Mouse (Mus musculus) left cerebral cortex, adult 18-20 months (tissue): ENCODE results near the gene Rps3a1. TPM values are rescaled to one million over a fixed set of nuclear protein-coding genes. Genes with fewer than 3 reads are reported as not detected.
"Not testable (repeated sequence)": the region's sequence is repeated elsewhere in the genome, so short reads cannot be mapped to it uniquely, and the experiment has no call there.

ENCODE experiments used
- DNase-seq, 2 experiments: peaks; one replicate each; pipeline ENCODE4 v3.0.0; 2021 to 2022; ENCODE audit warnings: low spot score in 2 of 2, mixed read lengths in 1 of 2
- total RNA-seq, 2 experiments: library from RNA; stranded (reverse); gene quantifications; 2 replicates each; pipeline ENCODE4 v1.2.3; 2021

The Rps3a1 gene
- total RNA-seq, 2 experiments from 2014 or later = 416 to 437 TPM

DNA sequence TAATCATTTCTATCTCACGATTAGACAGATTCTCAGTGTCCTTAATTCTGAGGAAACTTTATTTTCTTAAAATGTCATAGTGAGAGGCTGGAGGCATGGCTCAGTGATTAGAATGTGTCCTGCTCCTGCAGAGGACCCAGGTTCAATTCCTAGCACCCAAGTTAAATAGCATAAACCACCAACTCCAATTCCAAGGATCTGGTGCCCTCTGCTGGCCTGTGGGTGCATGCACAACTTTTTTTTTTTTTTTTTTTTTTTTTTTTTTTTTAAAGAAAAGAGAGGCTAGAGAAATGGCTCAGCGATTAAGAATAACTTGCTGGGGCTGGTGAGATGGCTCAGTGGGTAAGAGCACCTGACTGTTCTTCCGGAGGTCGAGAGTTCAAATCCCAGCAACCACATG is 25.6 kb downstream of the Rps3a1 start:
- no peak for DNase-seq

DNA sequence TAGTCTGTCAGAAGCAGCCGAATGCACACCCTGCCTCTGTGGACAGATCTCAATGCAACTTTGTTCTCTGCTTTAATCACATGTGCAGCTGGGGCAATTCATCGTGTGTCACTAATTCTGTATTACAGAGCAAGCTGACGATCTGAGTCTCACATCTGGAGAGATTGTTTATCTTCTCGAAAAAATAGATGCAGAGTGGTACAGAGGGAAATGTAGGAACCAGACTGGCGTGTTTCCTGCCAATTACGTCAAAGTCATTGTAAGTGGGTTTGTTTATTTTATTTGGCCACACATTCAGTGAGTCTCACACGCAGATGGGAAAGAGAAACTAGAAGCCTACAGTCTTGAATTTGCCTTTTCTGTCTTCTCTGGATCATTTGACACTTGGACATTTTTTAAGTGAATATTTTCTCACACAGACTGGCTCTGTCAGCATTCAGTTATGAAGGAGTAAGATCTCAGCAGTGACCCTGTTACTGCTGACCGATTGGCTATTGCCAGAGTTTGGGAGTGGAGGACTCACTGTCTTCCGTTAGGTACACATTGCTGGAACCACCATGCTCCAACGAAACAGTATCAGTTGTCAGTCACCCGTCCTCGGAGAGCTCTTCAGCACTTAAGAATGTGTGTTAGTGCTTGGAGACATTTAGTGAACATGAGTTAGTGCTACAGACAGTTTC is 27.7 kb downstream of the Rps3a1 start:
- no peak for DNase-seq

DNA sequence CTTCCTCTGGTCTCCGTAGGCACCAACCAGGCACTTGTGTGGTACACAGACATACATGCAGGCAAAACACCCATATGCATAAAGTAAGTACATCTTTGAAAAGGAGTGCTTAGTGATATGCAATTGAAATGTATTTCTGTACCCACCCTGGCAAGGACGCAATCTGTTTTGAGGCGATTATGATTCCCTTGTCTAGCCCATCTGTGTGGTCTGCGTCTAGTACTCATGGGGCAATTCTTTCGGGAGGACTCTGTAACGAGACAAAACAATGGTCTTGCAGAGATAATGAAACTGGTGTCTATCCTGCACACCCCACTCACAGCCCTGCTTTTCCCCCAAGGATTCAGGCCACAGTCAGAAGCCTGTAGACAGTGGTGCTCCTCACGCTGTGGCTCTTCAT is 29.7 kb downstream of the Rps3a1 start:
- DNase-seq = no peak

DNA sequence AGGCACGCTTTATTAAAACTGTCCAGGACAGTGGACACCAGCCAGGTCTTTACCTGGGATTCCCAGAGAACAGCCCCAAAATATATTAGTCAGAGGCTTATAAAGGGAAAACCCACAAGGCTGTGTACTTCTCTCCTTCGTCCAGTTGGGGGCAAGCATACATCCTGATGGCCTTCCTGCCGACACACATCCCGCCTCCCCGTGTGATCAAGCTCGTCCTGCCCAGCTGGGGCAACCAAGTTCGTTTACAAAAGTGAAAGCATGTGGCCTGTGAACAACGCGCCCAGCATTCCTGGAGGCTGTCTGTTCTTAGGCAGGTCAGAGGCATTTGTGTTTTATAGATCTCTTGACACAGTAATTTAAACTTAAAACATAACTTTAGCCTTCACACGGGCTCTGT is 32.4 kb downstream of the Rps3a1 start:
- DNase-seq = no peak

DNA sequence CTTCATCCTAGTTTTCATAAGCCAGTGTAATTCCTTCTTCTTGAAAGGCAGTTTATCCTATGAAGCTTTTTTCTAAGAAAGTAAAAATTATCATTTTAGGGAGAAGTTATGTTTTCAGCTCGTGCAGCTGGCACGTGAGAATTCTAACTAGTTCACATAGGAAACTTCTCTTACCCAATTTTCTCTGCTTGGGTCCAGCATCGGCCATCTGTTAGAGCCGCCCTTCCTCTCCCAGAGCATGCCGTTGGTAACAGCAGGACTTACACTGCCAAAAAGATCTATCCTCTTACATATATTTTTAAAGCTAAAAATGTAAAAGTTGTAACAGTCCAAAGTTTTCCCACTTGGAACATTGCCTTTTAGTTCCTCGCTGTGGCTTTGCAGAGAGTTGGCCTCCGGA is 33.4 kb downstream of the Rps3a1 start:
- peak in 1 of 2 experiments; percentile 30 for DNase-seq

DNA sequence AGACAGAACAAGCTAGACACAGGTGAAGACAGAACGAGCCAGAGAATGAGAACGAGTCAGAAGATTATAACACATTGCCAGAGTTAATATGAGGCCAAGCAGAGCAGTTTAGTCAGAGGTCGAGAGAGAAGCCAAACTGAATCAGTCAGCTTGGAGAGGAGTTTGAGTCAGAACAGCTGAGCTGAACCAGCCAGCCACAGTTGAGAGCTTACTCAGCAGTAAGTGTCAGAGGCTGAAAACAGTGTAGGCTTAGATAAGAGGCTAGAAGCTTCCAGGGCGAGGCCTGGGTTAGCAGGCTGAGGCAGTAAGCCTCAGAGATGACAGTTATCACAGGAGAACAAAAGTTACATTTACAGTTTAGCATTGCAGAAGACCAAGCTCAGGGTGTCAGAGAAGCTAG is 33.9 kb downstream of the Rps3a1 start:
- DNase-seq = no peak

DNA sequence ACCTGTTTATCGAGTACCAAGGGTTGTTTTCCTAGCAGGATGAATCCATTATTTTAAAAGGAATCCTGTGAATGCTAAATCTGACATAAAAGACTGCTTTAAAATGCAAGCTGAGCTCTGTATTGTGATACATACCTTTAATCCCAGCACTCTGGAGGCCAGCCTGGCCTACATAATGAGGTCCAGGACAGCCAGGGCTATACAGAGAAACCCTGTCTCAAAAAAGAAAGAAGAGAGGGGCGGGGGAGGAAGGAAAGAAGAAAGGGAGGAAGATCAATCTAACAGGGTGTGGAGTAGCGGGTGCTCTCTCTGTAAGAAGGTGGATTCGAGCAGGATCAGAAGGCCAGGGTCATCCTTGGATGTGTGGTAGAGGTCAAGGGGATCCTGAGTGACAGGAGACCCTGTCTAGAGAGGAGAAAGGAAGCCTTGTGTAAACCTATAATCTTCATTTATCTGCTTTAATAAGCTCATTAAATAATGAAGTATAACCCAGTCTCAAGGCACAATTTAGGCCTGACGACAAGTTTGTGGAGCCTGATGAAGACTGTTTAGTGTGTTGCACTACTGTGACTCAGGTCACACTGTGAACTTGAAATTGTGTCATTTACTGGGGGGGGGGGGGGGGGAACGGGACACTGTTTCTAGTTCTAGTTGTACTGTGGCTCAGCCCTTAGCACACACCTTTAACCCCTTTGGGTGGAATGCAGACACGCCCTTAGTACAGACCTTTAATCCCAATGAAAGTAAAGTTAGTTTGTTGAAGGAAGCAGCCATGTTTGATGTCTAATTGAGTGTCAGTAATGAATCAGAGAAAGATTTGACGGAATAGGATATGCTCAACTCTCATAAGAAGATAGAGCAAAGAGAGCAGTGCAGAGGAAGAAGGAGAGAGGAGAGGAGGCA is 34.6 kb downstream of the Rps3a1 start:
- DNase-seq = no peak

DNA sequence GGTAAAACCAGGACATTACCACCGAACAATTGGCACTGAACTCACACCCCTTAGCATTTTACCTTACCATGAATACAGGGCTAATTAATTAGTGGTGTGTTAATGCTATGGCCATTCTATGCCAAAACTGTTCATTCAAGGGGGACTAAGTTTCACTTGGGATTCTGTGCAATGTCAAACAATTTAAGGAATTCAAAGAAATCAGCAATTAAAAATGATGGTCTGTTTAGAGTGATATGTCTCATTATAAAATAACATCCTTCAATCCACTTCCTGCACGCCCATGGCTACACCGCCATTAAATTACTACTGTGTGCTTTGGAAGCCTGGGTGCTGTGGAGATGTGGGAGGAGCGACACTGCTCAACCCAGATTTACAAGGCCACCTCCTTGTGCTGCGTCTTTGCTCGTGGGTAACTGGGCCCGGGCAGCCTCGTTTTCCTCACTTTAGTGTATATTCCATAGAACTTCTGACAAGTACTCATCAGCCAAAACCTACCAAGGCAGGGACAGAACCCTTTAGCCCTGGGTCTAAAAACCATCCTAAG is 36.3 kb downstream of the Rps3a1 start:
- DNase-seq = no peak

DNA sequence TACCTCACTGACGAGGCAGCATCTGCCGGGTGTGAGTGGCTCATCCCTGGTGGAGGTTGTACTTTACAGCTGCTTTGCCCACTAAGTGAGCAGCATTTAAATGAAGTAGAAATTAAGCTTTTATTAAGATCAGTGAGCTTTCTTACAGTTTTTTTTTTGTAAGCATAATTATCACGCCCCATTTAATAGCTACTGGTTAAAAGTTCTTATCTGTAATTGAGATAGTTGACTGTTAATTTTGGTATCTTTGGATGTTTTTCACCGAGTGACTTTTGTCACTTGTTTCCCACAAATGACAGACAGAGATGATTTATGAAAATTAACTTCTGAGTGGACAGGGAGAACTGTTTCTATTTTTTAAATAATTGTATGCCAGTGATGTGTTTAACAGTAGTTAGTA is 37.6 kb downstream of the Rps3a1 start:
- no peak for DNase-seq

DNA sequence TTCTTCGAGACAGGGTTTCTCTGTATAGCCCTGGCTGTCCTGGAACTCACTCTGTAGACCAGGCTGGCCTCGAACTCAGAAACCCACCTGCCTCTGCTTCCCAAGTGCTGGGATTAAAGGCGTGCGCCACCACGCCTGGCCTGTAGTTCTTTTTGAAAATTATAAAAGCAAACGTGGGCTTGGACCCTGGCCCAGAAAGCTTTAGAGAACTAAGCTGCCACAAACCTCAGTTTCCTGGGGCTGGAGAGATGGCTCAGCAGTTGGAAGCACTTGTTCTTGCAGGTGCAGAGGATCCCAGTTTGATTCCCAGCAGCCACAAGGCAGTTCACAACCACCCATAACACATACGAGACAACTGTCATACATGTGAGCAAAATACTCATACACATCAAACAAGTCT is 38.1 kb downstream of the Rps3a1 start:
- not testable (repeated sequence) for DNase-seq

DNA sequence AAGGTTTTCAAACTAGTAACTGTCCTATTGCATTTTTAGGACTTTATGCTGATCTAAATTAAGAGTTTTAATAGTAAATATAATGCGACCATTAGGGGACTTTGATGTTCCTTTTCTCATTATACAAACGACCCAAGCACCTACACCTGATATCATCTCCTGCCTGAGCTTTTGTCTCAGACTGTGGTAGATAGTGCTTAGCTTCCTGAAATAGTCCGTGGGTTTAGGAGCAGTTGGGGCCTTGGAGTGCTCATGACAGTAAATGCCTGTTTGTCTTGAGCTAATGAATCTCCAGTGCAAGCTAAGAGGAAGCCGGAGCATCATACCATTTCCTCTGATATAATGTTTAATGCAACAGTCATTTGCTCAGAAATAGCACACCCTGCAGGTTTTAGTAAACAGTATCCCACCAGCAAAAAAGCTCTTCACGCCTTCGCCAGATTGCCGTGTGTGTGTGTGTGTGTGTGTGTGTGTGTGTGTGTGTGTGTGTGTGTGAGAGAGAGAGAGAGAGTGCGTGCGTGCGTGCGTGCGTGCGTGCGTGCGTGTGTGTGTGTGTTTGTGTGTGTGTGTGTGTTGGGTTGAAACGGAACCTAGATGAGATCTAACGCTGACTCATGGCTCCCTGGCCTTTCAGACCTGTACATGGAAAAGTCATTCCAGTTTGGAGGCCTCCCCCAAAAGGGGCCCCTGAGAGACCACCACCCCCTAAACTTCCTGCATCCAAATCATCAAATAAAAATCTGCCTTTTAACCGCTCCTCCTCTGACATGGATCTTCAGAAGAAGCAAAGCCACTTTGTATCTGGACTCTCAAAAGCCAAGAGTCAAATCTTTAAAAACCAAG is 38.8 kb downstream of the Rps3a1 start:
- DNase-seq = no peak

DNA sequence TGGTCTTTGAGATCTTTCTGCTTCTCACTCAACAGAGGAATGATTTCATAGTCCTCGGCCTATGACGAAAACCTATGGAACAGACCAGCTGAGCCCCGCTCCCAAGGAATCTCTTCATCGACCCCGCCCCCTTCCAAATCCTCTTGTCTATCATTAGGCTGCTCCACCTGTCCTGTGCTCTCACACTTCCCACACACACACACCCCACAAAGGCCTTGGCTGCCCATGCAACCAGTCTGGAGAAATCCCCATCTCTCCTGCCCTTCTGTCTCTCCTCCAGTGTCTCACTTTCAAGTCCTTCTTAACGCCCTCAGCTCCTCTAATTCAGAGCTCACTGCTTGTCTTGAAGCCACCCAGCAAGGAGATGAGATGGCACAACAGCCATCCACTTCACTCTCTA is 40.5 kb downstream of the Rps3a1 start:
- DNase-seq = no peak

DNA sequence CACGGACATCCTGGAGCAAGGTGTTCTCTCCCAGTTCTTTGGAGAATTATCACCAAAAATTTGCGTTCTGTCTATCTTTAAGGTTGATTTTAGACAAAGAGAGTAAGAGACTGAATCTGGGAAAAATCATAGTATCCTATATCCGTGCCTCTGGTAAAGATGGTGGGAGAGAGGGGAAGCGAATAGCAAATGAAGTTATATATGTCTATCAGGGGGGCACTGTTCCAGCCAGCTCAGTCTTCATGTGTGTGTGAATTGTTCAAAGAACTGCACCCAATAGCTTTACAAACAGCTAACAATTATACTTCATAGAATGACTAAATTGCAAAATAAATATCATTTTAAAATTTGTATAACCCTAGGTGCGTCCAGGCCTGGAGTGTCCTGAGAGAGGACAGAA is 48.6 kb downstream of the Rps3a1 start:
- DNase-seq = no peak

DNA sequence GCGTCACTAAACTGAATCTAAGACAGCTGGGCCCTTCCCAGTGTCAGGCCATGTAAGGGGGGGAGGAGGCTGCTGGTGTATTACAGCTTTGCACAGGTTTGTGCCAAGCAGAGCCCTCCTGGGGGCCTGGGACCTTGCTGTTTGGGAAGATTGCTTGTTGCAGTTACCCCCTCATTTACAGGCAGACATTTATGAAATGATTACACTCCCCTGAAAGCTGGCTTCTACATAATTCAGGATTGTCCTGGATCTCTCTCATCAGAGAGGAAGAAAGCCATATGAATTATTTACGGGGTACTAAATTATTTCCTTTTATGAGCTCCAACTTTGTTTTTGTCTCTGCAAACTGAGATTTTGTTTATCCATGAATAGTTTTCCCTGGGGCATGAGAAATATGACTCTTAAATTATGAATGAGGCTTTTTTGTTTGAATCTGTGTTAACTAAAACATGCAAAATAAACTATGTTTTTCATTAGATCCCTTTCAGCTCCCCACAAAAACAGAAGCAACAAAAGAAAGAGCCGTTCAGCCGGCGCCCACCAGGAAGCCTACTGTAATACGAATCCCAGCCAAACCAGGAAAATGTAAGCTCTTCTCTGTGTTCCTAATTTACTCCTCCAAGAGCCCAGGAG is 49.2 kb downstream of the Rps3a1 start:
- no peak for DNase-seq

Other genes starting within 250 kb of the Rps3a1 start
- 10 to 100 TPM; 13.4 to 14.1 TPM for gene Sh3d19, start 171.6 kb downstream of the Rps3a1 start, total RNA-seq
- not detected for gene Prss48, start 140.2 kb downstream of the Rps3a1 start, total RNA-seq
- 10 to 100 TPM; 29.6 to 31.6 TPM for gene Lrba, start 82.0 kb upstream of the Rps3a1 start, total RNA-seq